Mouse (Mus musculus) midbrain, embryonic 11.5 days (tissue): ENCODE measurements around the gene Myo18b. TPM values are rescaled to one million over a fixed set of nuclear protein-coding genes. Genes with fewer than 3 reads are reported as not detected.

Experiments
- ATAC-seq: fragments of 200-750 bp; cut with Nextera tagmentation; 2 replicates; pipeline ENCODE4 v1.8.0; 2017; ENCODE audit warnings: moderate TSS enrichment, moderate library complexity; ENCODE audit not compliant: low FRiP score
- DNase-seq: peaks from one replicate; pipeline ENCODE4 v3.0.0; 2015; ENCODE audit warnings: low spot score; ENCODE audit errors: missing footprints
- H3K27ac ChIP-seq: fragments of 300-500 bp; sonication (generic); 2 replicates; pipeline ENCODE4 v1.5.1; 2014; ENCODE audit warnings: low read depth, low read length
- H3K27me3 ChIP-seq: fragments of 300-500 bp; sonication (generic); 2 replicates; pipeline ENCODE4 v1.6.1; 2014; ENCODE audit warnings: mild to moderate bottlenecking, low read length, moderate library complexity, mixed read lengths; ENCODE audit not compliant: control insufficient read depth, insufficient read depth
- H3K36me3 ChIP-seq: fragments of 300-500 bp; sonication (generic); 2 replicates; pipeline ENCODE4 v1.6.1; 2014; ENCODE audit warnings: mild to moderate bottlenecking, low read length, moderate library complexity, mixed read lengths; ENCODE audit not compliant: control insufficient read depth, insufficient read depth
- H3K4me1 ChIP-seq: fragments of 300-500 bp; sonication (generic); 2 replicates; pipeline ENCODE4 v1.6.1; 2014; ENCODE audit warnings: low read length; ENCODE audit not compliant: control insufficient read depth, insufficient read depth
- H3K4me2 ChIP-seq: fragments of 300-500 bp; sonication (generic); 2 replicates; pipeline ENCODE4 v1.6.1; 2014; ENCODE audit warnings: mild to moderate bottlenecking, moderate library complexity
- H3K4me3 ChIP-seq: fragments of 300-500 bp; sonication (generic); 2 replicates; pipeline ENCODE4 v1.5.1; 2014; ENCODE audit warnings: low read depth, low read length
- H3K9ac ChIP-seq: fragments of 300-500 bp; sonication (generic); 2 replicates; pipeline ENCODE4 v1.6.1; 2014; ENCODE audit warnings: low read length
- H3K9me3 ChIP-seq: fragments of 300-500 bp; sonication (generic); 2 replicates; pipeline ENCODE4 v1.6.1; 2016; ENCODE audit warnings: low read length; ENCODE audit not compliant: control insufficient read depth
- WGBS: fragments of 180-500 bp; shearing (Covaris S2); extraction: QIAGEN DNeasy Blood & Tissue Kit; methylation state at CpG from one replicate; pipeline ENCODE4 v1.1.7; 2014; 5-methylcytosine and 5-hydroxymethylcytosine counted together
- polyA plus RNA-seq: library from polyadenylated mRNA; unstranded; fragments of >200 nt; fragmentation: Nextera tagmentation; extraction: Ambion mirVana; gene quantifications from 2 replicates; pipeline ENCODE4 v1.2.1, GENCODE M21; 2014

Myo18b gene
- polyA plus RNA-seq, 1 experiment from 2014 or later = 0.48 TPM

- H3K27ac ChIP-seq = no peak overlapping the region
These were observed 140.6 kb downstream of the Myo18b start for GRCm38 (mm10) chr5:112755581-112755980.

GRCm38 (mm10) chr5:112749634-112750033, 146.5 kb downstream of the Myo18b start:
- Histone ChIP-seq H3K27me3 (no peaks in the 10 kb centered on the region), H3K27ac (no peak overlapping the region), H3K9ac (no peak overlapping the region), H3K4me3 (no peak overlapping the region), H3K36me3 (no peaks in the 10 kb centered on the region), H3K4me2 (no peak overlapping the region), H3K4me1 (no peaks in the 10 kb centered on the region), H3K9me3 (no peaks in the 10 kb centered on the region)
- peak; percentile 60 for DNase-seq
- ATAC-seq = no peak
- 77% methylated on average over 5 of the region's 5 CpGs for WGBS

More at GRCm38 (mm10) chr5:112755581-112755980, 140.6 kb downstream of the Myo18b start:
- H3K27me3 ChIP-seq = no peaks in the 10 kb centered on the region
- DNase-seq (peak; percentile 80), ATAC-seq (no peak)
- H3K4me3 ChIP-seq = no peak overlapping the region
- no peaks in the 10 kb centered on the region for H3K36me3 ChIP-seq
- no peaks in the 10 kb centered on the region for H3K9me3 ChIP-seq
- no peak overlapping the region for H3K9ac ChIP-seq
- H3K4me2 ChIP-seq = no peak overlapping the region
- H3K4me1 ChIP-seq = 0 out of 2 replicates have a peak, but pooled peaks cover 2% of the 10 kb centered on the region
- WGBS = 37% methylated on average over 10 of the region's 10 CpGs

DNA sequence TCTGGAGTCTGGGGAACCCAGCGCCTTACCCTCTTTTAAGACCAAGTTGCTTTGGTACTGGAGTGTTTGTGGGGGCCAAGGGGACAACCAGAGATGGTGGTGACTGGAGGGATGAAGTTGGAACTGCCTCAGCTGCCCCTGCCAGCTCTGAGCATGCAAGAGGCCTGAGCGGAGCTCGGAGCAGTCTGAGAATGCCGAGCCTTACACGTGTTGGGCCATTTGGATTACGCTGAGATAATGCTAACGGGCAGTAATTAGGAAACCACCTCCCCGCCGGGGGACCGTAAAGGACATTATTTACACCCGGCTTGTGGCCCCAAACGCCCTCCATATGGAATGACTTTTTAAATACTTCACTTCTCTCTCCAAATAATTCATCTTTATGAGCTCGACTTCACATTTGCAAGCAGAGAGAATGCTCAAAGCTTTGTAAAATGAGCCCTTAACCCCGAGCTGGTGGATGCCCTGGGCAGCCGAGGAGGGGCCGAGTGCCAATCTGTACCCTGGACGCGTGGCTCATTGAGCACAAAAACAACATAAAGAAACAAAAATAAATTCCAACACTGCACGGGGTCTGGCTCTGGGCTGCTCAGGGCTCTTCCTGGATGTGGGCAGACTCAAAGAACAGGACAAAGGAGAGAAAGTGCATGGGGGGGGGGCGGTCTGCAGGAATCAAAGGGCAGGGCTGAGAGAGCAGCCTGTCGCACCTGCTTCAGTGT, 148.0 kb downstream of the Myo18b start:
- Histone ChIP-seq H3K27ac (no peak overlapping the region), H3K9ac (no peak overlapping the region), H3K27me3 (no peaks in the 10 kb centered on the region), H3K9me3 (no peaks in the 10 kb centered on the region), H3K36me3 (no peaks in the 10 kb centered on the region), H3K4me2 (no peak overlapping the region), H3K4me3 (no peak overlapping the region), H3K4me1 (no peaks in the 10 kb centered on the region)
- no peak for ATAC-seq
- peak; percentile 72 for DNase-seq
- WGBS = 55% methylated on average over 21 of the region's 21 CpGs

GRCm38 (mm10) chr5:112747306-112747930, 148.7 kb downstream of the Myo18b start:
- Histone ChIP-seq H3K9me3 (no peaks in the 10 kb centered on the region), H3K27ac (no peak overlapping the region), H3K4me1 (no peaks in the 10 kb centered on the region), H3K4me2 (no peak overlapping the region), H3K27me3 (no peaks in the 10 kb centered on the region), H3K9ac (no peak overlapping the region), H3K36me3 (no peaks in the 10 kb centered on the region), H3K4me3 (no peak overlapping the region)
- ATAC-seq (no peak), DNase-seq (peak; percentile 82)
- 79% methylated on average over 8 of the region's 8 CpGs for WGBS

DNA sequence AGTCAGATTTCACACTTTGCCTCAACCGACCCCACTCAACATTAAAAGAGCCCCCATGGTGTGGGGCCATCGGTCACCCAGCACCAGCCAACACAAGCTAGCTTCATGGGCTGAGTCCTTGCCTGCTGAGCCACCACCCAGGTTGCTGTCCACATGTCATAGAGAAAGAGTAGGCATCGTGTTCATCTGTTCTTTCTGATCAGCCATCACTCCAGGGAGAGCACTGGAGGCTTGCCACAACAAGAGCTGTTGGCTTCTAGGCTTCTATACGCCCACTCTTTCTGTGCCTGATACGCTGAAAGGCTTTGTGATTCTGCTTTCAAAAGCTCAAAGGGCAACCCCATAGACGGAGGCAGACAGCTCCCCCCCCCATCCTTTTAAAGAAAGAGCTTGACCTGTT, 151.0 kb downstream of the Myo18b start:
- DNase-seq = no peak
- Histone ChIP-seq H3K9ac (no peak overlapping the region), H3K9me3 (no peaks in the 10 kb centered on the region), H3K4me1 (no peaks in the 10 kb centered on the region), H3K27me3 (no peaks in the 10 kb centered on the region), H3K36me3 (no peaks in the 10 kb centered on the region; the same call in 1 of the 2 replicates), H3K4me3 (no peak overlapping the region), H3K4me2 (no peak overlapping the region), H3K27ac (no peak overlapping the region)
- no peak for ATAC-seq
- WGBS = 79% methylated on average over 6 of the region's 6 CpGs

GRCm38 (mm10) chr5:112744571-112744970, 151.6 kb downstream of the Myo18b start:
- Histone ChIP-seq H3K4me1 (no peaks in the 10 kb centered on the region), H3K36me3 (no peaks in the 10 kb centered on the region; the same call in 1 of the 2 replicates), H3K9ac (no peak overlapping the region), H3K27me3 (no peaks in the 10 kb centered on the region), H3K4me2 (no peak overlapping the region), H3K27ac (no peak overlapping the region), H3K9me3 (no peaks in the 10 kb centered on the region), H3K4me3 (no peak overlapping the region)
- DNase-seq = no peak
- no peak for ATAC-seq
- WGBS = 90% methylated on average over 11 of the region's 11 CpGs

DNA sequence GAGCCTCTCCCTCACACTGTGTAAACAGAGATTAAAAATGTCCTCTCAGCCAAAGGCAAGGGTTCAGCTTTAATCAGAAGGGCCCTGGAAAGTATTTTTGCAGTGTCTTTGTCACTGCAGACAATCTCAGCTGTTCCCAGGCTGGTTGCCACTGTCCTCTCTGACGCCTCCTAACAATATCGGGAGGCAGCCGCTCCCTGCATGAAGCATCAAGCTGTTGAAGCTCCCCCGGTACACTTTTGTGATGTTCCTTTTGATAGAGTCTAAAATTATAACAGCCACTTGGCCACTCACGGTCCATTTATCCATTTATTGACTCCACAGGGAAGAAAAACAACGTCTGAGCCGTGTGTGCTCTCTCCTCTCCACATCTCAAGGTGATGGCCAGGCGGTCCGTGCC, 153.0 kb downstream of the Myo18b start:
- DNase-seq (peak; percentile 75), ATAC-seq (no peak)
- WGBS = 78% methylated on average over 9 of the region's 9 CpGs
- no peak overlapping the region for H3K4me3 ChIP-seq
- H3K4me1 ChIP-seq = no peaks in the 10 kb centered on the region
- H3K27me3 ChIP-seq = no peaks in the 10 kb centered on the region
- no peak overlapping the region for H3K4me2 ChIP-seq
- H3K36me3 ChIP-seq = no peaks in the 10 kb centered on the region; the same call in 1 of the 2 replicates
- no peak overlapping the region for H3K27ac ChIP-seq
- no peaks in the 10 kb centered on the region for H3K9me3 ChIP-seq
- no peak overlapping the region for H3K9ac ChIP-seq

GRCm38 (mm10) chr5:112740651-112741050, 155.5 kb downstream of the Myo18b start:
- H3K4me1 ChIP-seq = no peaks in the 10 kb centered on the region
- H3K9ac ChIP-seq = no peak overlapping the region
- no peak overlapping the region for H3K27ac ChIP-seq
- H3K4me3 ChIP-seq = no peak overlapping the region
- ATAC-seq (no peak), DNase-seq (no peak)
- no peaks in the 10 kb centered on the region for H3K27me3 ChIP-seq
- H3K4me2 ChIP-seq = no peak overlapping the region
- no peaks in the 10 kb centered on the region; the same call in 1 of the 2 replicates for H3K36me3 ChIP-seq
- H3K9me3 ChIP-seq = no peaks in the 10 kb centered on the region
- WGBS = 77% methylated on average over 12 of the region's 12 CpGs

DNA sequence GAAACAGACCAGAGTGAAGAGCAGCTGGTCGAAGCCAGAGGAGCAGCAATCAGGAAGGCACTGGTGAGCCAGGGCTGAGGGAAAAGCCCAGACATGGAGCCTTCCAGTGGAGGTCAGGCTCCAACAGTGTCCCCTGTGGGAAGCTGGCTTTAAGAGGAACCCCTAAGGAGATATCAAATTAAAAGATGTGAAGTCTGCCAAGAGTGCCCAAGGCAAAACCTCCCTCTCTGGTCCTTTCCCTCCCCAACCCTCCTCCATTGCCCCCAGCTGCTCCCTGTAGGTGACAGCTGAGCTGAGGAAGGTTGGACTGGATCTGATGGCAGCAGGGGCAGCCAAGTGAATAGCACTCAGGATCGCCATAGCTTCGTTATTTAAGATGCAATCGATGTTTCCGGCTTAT, 161.1 kb downstream of the Myo18b start:
- Histone ChIP-seq H3K27me3 (no peaks in the 10 kb centered on the region), H3K9ac (no peak overlapping the region), H3K9me3 (no peaks in the 10 kb centered on the region), H3K27ac (no peak overlapping the region), H3K4me2 (no peak overlapping the region), H3K4me3 (no peak overlapping the region), H3K36me3 (no peaks in the 10 kb centered on the region; the same call in 1 of the 2 replicates), H3K4me1 (no peaks in the 10 kb centered on the region)
- no peak for ATAC-seq
- 87% methylated on average over 5 of the region's 5 CpGs for WGBS
- no peak for DNase-seq
